Mouse (Mus musculus) kidney, adult 2 months (tissue): ENCODE results near the gene Smarcc1.

Experiments used
- CTCF ChIP-seq: fragments of 200-500 bp; conservative IDR thresholded peaks from 2 replicates; pipeline ENCODE4 v1.5.1; 2011; ENCODE audit warnings: low read depth, mild to moderate bottlenecking, control low read depth, low read length, moderate library complexity, mixed read lengths; ENCODE audit not compliant: insufficient read depth, insufficient read length
- POLR2A ChIP-seq: fragments of 200-500 bp; IDR thresholded peaks from one replicate; pipeline ENCODE4 v1.6.1; 2011; ENCODE audit warnings: low read depth, low read length, control low read depth

- TF ChIP-seq POLR2A (no peak), CTCF (no peak)
Measured at GRCm38 (mm10) chr9:110205526-110206404, 88.3 kb downstream of the Smarcc1 start.
